Mouse (Mus musculus): ENCODE results near the gene Gm6871. TPM values are rescaled to one million over a fixed set of nuclear protein-coding genes. Genes with fewer than 3 reads are reported as not detected.

Gene Gm6871
- polyA plus RNA-seq, 1 experiment from 2014 or later = not detected

DNA sequence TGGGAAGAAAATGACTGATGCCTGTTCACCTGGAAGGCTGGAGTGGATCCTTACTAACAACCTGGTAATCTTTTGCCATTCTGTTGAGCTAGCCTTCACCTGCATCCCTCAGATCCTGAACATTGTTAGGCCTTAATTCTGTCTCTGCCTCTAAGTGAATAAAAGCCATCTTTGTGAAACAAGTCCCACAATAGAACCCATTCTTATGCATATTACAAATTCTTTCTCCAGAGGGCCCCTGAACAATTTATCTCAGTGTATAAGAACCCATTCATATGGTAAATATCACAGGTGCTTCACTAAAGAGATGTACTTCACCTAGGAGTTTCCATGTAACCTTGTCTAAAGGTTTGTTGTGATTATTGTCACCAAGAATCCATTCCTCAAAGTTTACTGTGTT lies 8.6 kb upstream of the Gm6871 start:
- H3K27ac ChIP-seq (replicated peaks in 1 of 2; ENCODE audit: control insufficient read depth in 1 of 2, insufficient read depth in 1 of 2, low read depth in 2 of 2, low read length in 2 of 2) = no peak overlapping the region
- H3K4me3 ChIP-seq (ENCODE audit: control insufficient read depth in 1 of 2, insufficient read depth in 1 of 2, low read depth in 1 of 2, low read length in 2 of 2) = no peak overlapping the region
- no peaks in the 10 kb centered on the region for H3K9me3 ChIP-seq (ENCODE audit: control insufficient read depth, low read length)
- H3K4me2 ChIP-seq (ENCODE audit: low read length) = no peak overlapping the region
- no peak for ATAC-seq (ENCODE audit: insufficient number of reproducible peaks, insufficient read depth, low FRiP score, low read depth)
- no peaks in the 10 kb centered on the region for H3K4me1 ChIP-seq (ENCODE audit: control insufficient read depth in 2 of 2, insufficient read depth in 2 of 2, low read length in 2 of 2)
- H3K27me3 ChIP-seq (ENCODE audit: control insufficient read depth, insufficient read depth, low read length) = no peaks in the 10 kb centered on the region
- no peak overlapping the region for H3K9ac ChIP-seq (ENCODE audit: low read length)
- no peaks in the 10 kb centered on the region for H3K36me3 ChIP-seq (ENCODE audit: control insufficient read depth, insufficient read depth, low read length)

DNA sequence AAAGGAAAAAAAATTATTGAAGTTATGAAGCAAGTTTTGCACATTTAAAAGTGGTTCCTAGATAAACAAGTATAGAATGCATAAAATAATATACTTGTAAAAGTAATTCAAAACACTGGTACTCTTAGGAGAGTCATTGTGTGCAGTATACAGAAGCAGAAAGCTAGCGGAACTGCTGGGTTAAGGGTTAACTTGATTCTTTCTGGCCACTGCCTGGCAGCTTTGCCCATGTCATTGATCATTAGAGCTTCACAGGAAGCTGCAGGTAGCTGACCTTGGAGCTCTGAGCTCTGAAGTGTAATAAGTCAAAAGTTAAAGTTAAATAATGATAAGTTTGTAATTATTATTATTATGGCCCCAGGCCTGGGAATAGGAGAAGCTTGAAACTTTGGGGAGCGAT lies 4.5 kb upstream of the Gm6871 start:
- 73% methylated on average over 2 of the region's 2 CpGs for WGBS
- no peak for ATAC-seq (ENCODE audit: insufficient number of reproducible peaks, insufficient read depth, low FRiP score, low read depth)
- Histone ChIP-seq H3K27me3 (ENCODE audit: control insufficient read depth, insufficient read depth, low read length) (no peaks in the 10 kb centered on the region), H3K9ac (ENCODE audit: low read length) (no peak overlapping the region), H3K36me3 (ENCODE audit: control insufficient read depth, insufficient read depth, low read length) (no peaks in the 10 kb centered on the region), H3K4me3 (ENCODE audit: control insufficient read depth in 1 of 2, insufficient read depth in 1 of 2, low read depth in 1 of 2, low read length in 2 of 2) (no peak overlapping the region), H3K27ac (replicated peaks in 1 of 2; ENCODE audit: control insufficient read depth in 1 of 2, insufficient read depth in 1 of 2, low read depth in 2 of 2, low read length in 2 of 2) (no peak overlapping the region), H3K4me2 (ENCODE audit: low read length) (no peak overlapping the region), H3K4me1 (ENCODE audit: control insufficient read depth in 2 of 2, insufficient read depth in 2 of 2, low read length in 2 of 2) (no peaks in the 10 kb centered on the region), H3K9me3 (ENCODE audit: control insufficient read depth, low read length) (0 out of 2 replicates have a peak, but pooled peaks cover 2% of the 10 kb centered on the region)

DNA sequence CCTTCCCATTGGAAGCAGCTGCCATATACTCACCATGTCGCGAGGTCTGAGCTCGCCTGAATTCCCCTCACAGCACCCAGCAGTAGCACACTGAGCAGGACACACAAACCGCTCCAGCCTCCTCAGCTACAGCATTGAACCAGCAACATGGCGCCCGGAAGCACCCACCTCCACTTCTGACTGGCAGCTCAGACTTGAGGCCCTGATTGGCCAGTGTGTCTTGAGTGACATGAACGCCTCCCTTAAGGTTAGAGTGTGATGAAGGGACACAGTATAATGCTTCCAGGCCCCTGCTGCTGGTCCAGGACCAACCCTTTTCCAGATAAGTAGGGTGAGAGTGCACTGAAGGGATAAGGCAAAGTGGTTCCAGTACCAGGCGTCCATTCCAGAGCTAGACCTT lies 12.8 kb downstream of the Gm6871 start:
- no peak for ATAC-seq (ENCODE audit: insufficient number of reproducible peaks, insufficient read depth, low FRiP score, low read depth)
- WGBS = 60% methylated on average over 8 of the region's 8 CpGs
- H3K9ac ChIP-seq (ENCODE audit: low read length) = no peak overlapping the region
- H3K27ac ChIP-seq (replicated peaks in 1 of 2; ENCODE audit: control insufficient read depth in 1 of 2, insufficient read depth in 1 of 2, low read depth in 2 of 2, low read length in 2 of 2) = no peak overlapping the region
- no peak overlapping the region for H3K4me2 ChIP-seq (ENCODE audit: low read length)
- H3K4me3 ChIP-seq (ENCODE audit: control insufficient read depth in 1 of 2, insufficient read depth in 1 of 2, low read depth in 1 of 2, low read length in 2 of 2) = no peak overlapping the region
- H3K27me3 ChIP-seq (ENCODE audit: control insufficient read depth, insufficient read depth, low read length) = no peaks in the 10 kb centered on the region
- no peaks in the 10 kb centered on the region for H3K4me1 ChIP-seq (ENCODE audit: control insufficient read depth in 2 of 2, insufficient read depth in 2 of 2, low read length in 2 of 2)
- no peaks in the 10 kb centered on the region for H3K36me3 ChIP-seq (ENCODE audit: control insufficient read depth, insufficient read depth, low read length)
- peaks cover 17% of the 10 kb centered on the region for H3K9me3 ChIP-seq (ENCODE audit: control insufficient read depth, low read length)

DNA sequence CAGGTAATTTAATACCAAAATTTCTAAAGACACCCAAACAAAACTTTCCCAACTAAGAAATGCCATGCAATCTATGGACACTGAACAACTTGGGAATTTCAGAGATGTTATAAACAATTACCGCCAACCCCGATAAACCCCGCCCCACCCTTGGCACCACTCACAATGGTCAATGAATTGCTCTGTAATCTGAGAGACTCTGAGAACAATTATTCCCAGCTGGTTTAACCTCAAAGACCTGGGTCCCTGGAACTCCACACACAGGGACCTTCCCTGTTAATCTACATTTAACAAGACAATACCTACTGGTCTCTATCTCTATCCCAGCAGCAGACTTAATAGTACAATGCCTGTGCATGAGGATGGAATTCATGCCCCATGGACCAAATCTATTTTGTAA lies 60.8 kb downstream of the Gm6871 start:
- Histone ChIP-seq H3K9ac (ENCODE audit: low read length) (no peak overlapping the region), H3K4me3 (ENCODE audit: control insufficient read depth in 1 of 2, insufficient read depth in 1 of 2, low read depth in 1 of 2, low read length in 2 of 2) (no peak overlapping the region), H3K27ac (replicated peaks in 1 of 2; ENCODE audit: control insufficient read depth in 1 of 2, insufficient read depth in 1 of 2, low read depth in 2 of 2, low read length in 2 of 2) (no peak overlapping the region), H3K36me3 (ENCODE audit: control insufficient read depth, insufficient read depth, low read length) (no peaks in the 10 kb centered on the region), H3K4me1 (ENCODE audit: control insufficient read depth in 2 of 2, insufficient read depth in 2 of 2, low read length in 2 of 2) (no peaks in the 10 kb centered on the region), H3K4me2 (ENCODE audit: low read length) (no peak overlapping the region), H3K9me3 (ENCODE audit: control insufficient read depth, low read length) (peaks cover 13% of the 10 kb centered on the region), H3K27me3 (ENCODE audit: control insufficient read depth, insufficient read depth, low read length) (no peaks in the 10 kb centered on the region)
- ATAC-seq (ENCODE audit: insufficient number of reproducible peaks, insufficient read depth, low FRiP score, low read depth) = no peak
- WGBS = 83% methylated on average over 3 of the region's 3 CpGs

DNA sequence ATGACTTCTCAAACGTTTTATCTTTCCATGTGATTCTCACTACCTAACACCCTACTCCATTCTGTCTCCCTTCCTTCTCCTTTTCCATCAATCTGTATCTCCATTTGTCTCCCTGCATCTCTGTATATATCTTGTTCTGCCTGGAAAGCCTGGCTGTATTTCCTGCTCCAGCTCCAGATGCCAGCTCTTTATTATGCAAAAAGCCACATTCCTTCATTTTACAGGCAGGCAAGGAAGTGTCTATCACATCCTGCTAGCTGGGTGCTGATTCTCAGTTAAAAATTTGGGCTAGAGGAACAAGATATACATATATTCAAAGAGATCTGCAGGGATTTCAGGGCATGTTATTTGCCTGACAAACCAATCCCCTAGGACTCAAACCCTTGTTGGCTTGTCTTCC lies 61.3 kb downstream of the Gm6871 start:
- H3K4me3 ChIP-seq (ENCODE audit: control insufficient read depth in 1 of 2, insufficient read depth in 1 of 2, low read depth in 1 of 2, low read length in 2 of 2) = no peak overlapping the region
- peaks cover 9% of the 10 kb centered on the region for H3K9me3 ChIP-seq (ENCODE audit: control insufficient read depth, low read length)
- no peak overlapping the region for H3K9ac ChIP-seq (ENCODE audit: low read length)
- no peak for ATAC-seq (ENCODE audit: insufficient number of reproducible peaks, insufficient read depth, low FRiP score, low read depth)
- H3K36me3 ChIP-seq (ENCODE audit: control insufficient read depth, insufficient read depth, low read length) = no peaks in the 10 kb centered on the region
- WGBS = 26% methylated on average over 1 of the region's 1 CpGs
- no peak overlapping the region for H3K27ac ChIP-seq (replicated peaks in 1 of 2; ENCODE audit: control insufficient read depth in 1 of 2, insufficient read depth in 1 of 2, low read depth in 2 of 2, low read length in 2 of 2)
- no peaks in the 10 kb centered on the region for H3K27me3 ChIP-seq (ENCODE audit: control insufficient read depth, insufficient read depth, low read length)
- H3K4me1 ChIP-seq (ENCODE audit: control insufficient read depth in 2 of 2, insufficient read depth in 2 of 2, low read length in 2 of 2) = no peaks in the 10 kb centered on the region
- no peak overlapping the region for H3K4me2 ChIP-seq (ENCODE audit: low read length)

DNA sequence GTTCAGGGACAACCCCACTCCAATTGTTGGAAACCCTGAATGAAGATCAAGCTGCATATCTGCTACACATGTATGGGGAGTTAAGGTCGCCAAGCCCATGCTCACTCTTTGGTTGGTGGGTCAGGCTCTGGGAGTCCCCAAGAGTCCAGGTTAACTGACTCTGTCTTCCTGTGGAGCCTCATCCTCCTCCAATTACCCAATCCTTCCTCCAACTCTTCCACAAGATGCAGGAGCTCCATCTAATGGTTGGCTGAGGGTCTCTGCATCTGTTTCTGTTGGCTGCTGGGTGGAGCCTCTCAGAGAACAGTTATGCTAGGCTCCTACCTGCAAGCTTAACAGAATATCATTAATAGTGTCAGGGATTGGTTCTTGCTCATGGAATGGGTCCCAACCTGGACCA lies 71.1 kb downstream of the Gm6871 start:
- Histone ChIP-seq H3K4me3 (ENCODE audit: control insufficient read depth in 1 of 2, insufficient read depth in 1 of 2, low read depth in 1 of 2, low read length in 2 of 2) (no peak overlapping the region), H3K27ac (replicated peaks in 1 of 2; ENCODE audit: control insufficient read depth in 1 of 2, insufficient read depth in 1 of 2, low read depth in 2 of 2, low read length in 2 of 2) (no peak overlapping the region), H3K36me3 (ENCODE audit: control insufficient read depth, insufficient read depth, low read length) (no peaks in the 10 kb centered on the region), H3K9me3 (ENCODE audit: control insufficient read depth, low read length) (no peaks in the 10 kb centered on the region), H3K4me2 (ENCODE audit: low read length) (no peak overlapping the region), H3K4me1 (ENCODE audit: control insufficient read depth in 2 of 2, insufficient read depth in 2 of 2, low read length in 2 of 2) (no peaks in the 10 kb centered on the region), H3K27me3 (ENCODE audit: control insufficient read depth, insufficient read depth, low read length) (no peaks in the 10 kb centered on the region), H3K9ac (ENCODE audit: low read length) (no peak overlapping the region)
- ATAC-seq (ENCODE audit: insufficient number of reproducible peaks, insufficient read depth, low FRiP score, low read depth) = no peak
- 19% methylated on average over 1 of the region's 1 CpGs for WGBS

DNA sequence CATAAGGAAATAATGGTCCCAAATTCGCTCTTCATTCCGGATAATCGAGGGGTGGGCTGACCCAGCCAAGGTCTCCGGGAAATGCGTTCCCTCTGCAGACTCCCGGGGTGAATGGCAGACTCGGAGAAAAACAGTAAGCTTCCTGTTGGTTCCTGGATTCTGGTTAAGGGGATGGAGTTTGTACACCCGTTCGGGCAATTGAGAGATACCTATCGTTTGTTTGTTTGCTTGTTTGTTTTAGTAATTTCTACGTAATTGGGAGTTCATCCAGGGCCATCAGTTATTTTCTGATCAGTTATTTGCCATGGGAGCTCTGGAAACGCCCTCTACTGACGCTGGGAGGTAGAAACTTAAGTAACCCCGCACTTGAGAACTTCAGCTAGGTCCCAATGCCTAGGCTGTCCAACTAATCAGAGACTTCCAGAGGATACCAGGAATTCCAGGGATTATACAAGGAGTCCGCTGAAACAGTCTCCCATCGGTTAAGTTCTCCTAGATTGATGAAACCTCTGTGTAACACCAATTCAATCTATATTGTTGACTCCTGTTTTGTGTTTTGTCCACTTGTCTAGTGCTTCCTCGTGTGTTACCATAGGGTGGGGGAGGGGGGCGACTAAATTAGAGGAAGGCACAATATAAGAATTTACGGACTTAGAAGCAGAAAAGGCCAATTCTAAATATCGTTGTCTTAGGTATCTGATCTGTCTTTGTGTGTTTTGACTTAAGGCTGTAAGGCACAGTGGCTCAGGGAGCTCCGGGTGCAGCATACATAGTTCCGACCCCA lies 73.1 kb downstream of the Gm6871 start:
- no peak overlapping the region for H3K27ac ChIP-seq (replicated peaks in 1 of 2; ENCODE audit: control insufficient read depth in 1 of 2, insufficient read depth in 1 of 2, low read depth in 2 of 2, low read length in 2 of 2)
- no peak for ATAC-seq (ENCODE audit: insufficient number of reproducible peaks, insufficient read depth, low FRiP score, low read depth)
- no peaks in the 10 kb centered on the region for H3K9me3 ChIP-seq (ENCODE audit: control insufficient read depth, low read length)

More for the DNA sequence above, 73.1 kb downstream of the Gm6871 start:
- WGBS = 18% methylated on average over 22 of the region's 22 CpGs
- Histone ChIP-seq H3K27me3 (ENCODE audit: control insufficient read depth, insufficient read depth, low read length) (no peaks in the 10 kb centered on the region), H3K4me2 (ENCODE audit: low read length) (peak overlapping the region; percentile 97), H3K4me1 (ENCODE audit: control insufficient read depth in 2 of 2, insufficient read depth in 2 of 2, low read length in 2 of 2) (no peaks in the 10 kb centered on the region), H3K4me3 (ENCODE audit: control insufficient read depth in 1 of 2, insufficient read depth in 1 of 2, low read depth in 1 of 2, low read length in 2 of 2) (peak overlapping the region; percentile 61 to 76), H3K9ac (ENCODE audit: low read length) (peak overlapping the region; percentile 75), H3K36me3 (ENCODE audit: control insufficient read depth, insufficient read depth, low read length) (no peaks in the 10 kb centered on the region)

All from heart, embryonic 14.5 days (tissue).